Mouse (Mus musculus): ENCODE measurements around the gene Cadm1.

GRCm38 (mm10) chr9:47786642-47787041, 256.7 kb downstream of the Cadm1 start:
- TF ChIP-seq CTCF (IDR thresholded peaks at IDR 0.05; ENCODE audit: low read depth) (no peak), EP300 (IDR thresholded peaks at IDR 0.05; ENCODE audit: low read depth) (no peak)

Data from liver, postnatal 0 days (tissue).